Mouse (Mus musculus) embryo, embryonic 11 days (tissue): Measurements from ENCODE around the gene Pmm1.
"Not testable (repeated sequence)": the region's sequence is repeated elsewhere in the genome, so short reads cannot be mapped to it uniquely, and the experiment has no call there.

ENCODE experiments used
- DNase-seq: peaks from one replicate; pipeline ENCODE4 v3.0.0-alpha.2; 2015

Pmm1 gene

GRCm38 (mm10) chr15:81960171-81961077 is at the start of gene Pmm1:
Pmm1 (minus strand) TSS chr15:81960930.
- DNase-seq, result peak; percentile 99

- no peak for DNase-seq
Measured at GRCm38 (mm10) chr15:82004257-82004656, 43.5 kb upstream of the Pmm1 start.

- DNase-seq, result no peak
Measured at GRCm38 (mm10) chr15:81993992-81994391, 33.3 kb upstream of the Pmm1 start.

GRCm38 (mm10) chr15:81990549-81990948 is 29.8 kb upstream of the Pmm1 start:
- no peak for DNase-seq

- peak; percentile 92 for DNase-seq
Measured at GRCm38 (mm10) chr15:81989371-81990062, 28.8 kb upstream of the Pmm1 start.

- DNase-seq, result no peak
Measured at GRCm38 (mm10) chr15:81987646-81988045, 26.9 kb upstream of the Pmm1 start, which contains the start of gene Xrcc6. Xrcc6 (plus strand) TSS chr15:81987835.

- peak; percentile 30 for DNase-seq
Measured at GRCm38 (mm10) chr15:81985267-81986161, 24.8 kb upstream of the Pmm1 start.

GRCm38 (mm10) chr15:81982173-81982572 is 21.4 kb upstream of the Pmm1 start:
- no peak for DNase-seq

GRCm38 (mm10) chr15:81980321-81980720 is 19.6 kb upstream of the Pmm1 start, which contains the start of gene 1700029P11Rik:
1700029P11Rik (plus strand) TSS chr15:81980540.
- no peak for DNase-seq

- not testable (repeated sequence) for DNase-seq
Measured at GRCm38 (mm10) chr15:81975156-81975555, 14.4 kb upstream of the Pmm1 start.

GRCm38 (mm10) chr15:81970498-81970897 is 9.8 kb upstream of the Pmm1 start:
- not testable (repeated sequence) for DNase-seq

- DNase-seq, result not testable (repeated sequence)
Measured at GRCm38 (mm10) chr15:81969635-81970034, 8.9 kb upstream of the Pmm1 start.

- peak; percentile 26 for DNase-seq
Measured at GRCm38 (mm10) chr15:81969173-81969572, 8.4 kb upstream of the Pmm1 start.

- DNase-seq, result no peak
Measured at GRCm38 (mm10) chr15:81968447-81968846, 7.7 kb upstream of the Pmm1 start.

- no peak for DNase-seq
Measured at GRCm38 (mm10) chr15:81967821-81968220, 7.1 kb upstream of the Pmm1 start.

GRCm38 (mm10) chr15:81966062-81966829 is 5.5 kb upstream of the Pmm1 start:
- DNase-seq, result no peak

GRCm38 (mm10) chr15:81964980-81965545 is 4.3 kb upstream of the Pmm1 start:
- no peak for DNase-seq

- DNase-seq, result no peak
Measured at GRCm38 (mm10) chr15:81964262-81964661, 3.5 kb upstream of the Pmm1 start.

- DNase-seq, result no peak
Measured at GRCm38 (mm10) chr15:81961078-81961451, 335 bp upstream of the Pmm1 start.

- DNase-seq, result no peak
Measured at GRCm38 (mm10) chr15:81958906-81959305, 1.8 kb downstream of the Pmm1 start.

GRCm38 (mm10) chr15:81957598-81957997 is 3.1 kb downstream of the Pmm1 start:
- no peak for DNase-seq

- DNase-seq, result peak; percentile 54
Measured at GRCm38 (mm10) chr15:81956457-81956856, 4.3 kb downstream of the Pmm1 start.
